Mouse (Mus musculus) forelimb bud, embryonic 11.5 days (tissue): ENCODE results near the gene Gm45717.
"Not testable (repeated sequence)": the region's sequence is repeated elsewhere in the genome, so short reads cannot be mapped to it uniquely, and the experiment has no call there.

ENCODE experiments used
- DNase-seq: peaks from one replicate; pipeline ENCODE4 v3.0.0-alpha.2; 2012; ENCODE audit warnings: low read depth, low spot score

The Gm45717 gene

GRCm38 (mm10) chr7:140968710-140969109, 13.0 kb upstream of the Gm45717 start:
- not testable (repeated sequence) for DNase-seq

GRCm38 (mm10) chr7:140967862-140968591, 12.3 kb upstream of the Gm45717 start:
- DNase-seq, result peak; percentile 69

GRCm38 (mm10) chr7:140966921-140967320, 11.2 kb upstream of the Gm45717 start, which contains the start of gene Ifitm1:
Gene Ifitm1 (plus strand): TSS chr7:140967221.
- no peak for DNase-seq

GRCm38 (mm10) chr7:140962733-140963132, 7.0 kb upstream of the Gm45717 start:
- no peak for DNase-seq

- DNase-seq, result no peak
These were observed 5.7 kb upstream of the Gm45717 start for GRCm38 (mm10) chr7:140961416-140961815.

GRCm38 (mm10) chr7:140960026-140960425, 4.3 kb upstream of the Gm45717 start:
- DNase-seq, result no peak

GRCm38 (mm10) chr7:140959181-140959901, 3.6 kb upstream of the Gm45717 start:
- peak; percentile 52 for DNase-seq

- no peak for DNase-seq
These were observed 776 bp upstream of the Gm45717 start for GRCm38 (mm10) chr7:140956556-140956869.

GRCm38 (mm10) chr7:140955342-140955741, 395 bp downstream of the Gm45717 start:
- DNase-seq, result no peak

GRCm38 (mm10) chr7:140954733-140955071, 1.0 kb downstream of the Gm45717 start:
- no peak for DNase-seq

- no peak for DNase-seq
These were observed 1.7 kb downstream of the Gm45717 start for GRCm38 (mm10) chr7:140953800-140954732.

GRCm38 (mm10) chr7:140953133-140953532, 2.6 kb downstream of the Gm45717 start:
- no peak for DNase-seq

- no peak for DNase-seq
These were observed 3.3 kb downstream of the Gm45717 start for GRCm38 (mm10) chr7:140952441-140952840.

GRCm38 (mm10) chr7:140951765-140952164, 4.0 kb downstream of the Gm45717 start:
- no peak for DNase-seq

- DNase-seq, result no peak
These were observed 4.7 kb downstream of the Gm45717 start for GRCm38 (mm10) chr7:140951051-140951450.

GRCm38 (mm10) chr7:140949824-140950530, 5.8 kb downstream of the Gm45717 start, which contains the start of gene Ifitm5:
Gene Ifitm5 (minus strand): TSS chr7:140950291.
- no peak for DNase-seq

- no peak for DNase-seq
These were observed 6.5 kb downstream of the Gm45717 start for GRCm38 (mm10) chr7:140949255-140949654.

GRCm38 (mm10) chr7:140948161-140948560, 7.6 kb downstream of the Gm45717 start:
- DNase-seq, result no peak

GRCm38 (mm10) chr7:140946980-140947379, 8.8 kb downstream of the Gm45717 start:
- no peak for DNase-seq

GRCm38 (mm10) chr7:140946311-140946710, 9.4 kb downstream of the Gm45717 start:
- DNase-seq, result no peak

GRCm38 (mm10) chr7:140945247-140945646, 10.5 kb downstream of the Gm45717 start:
- DNase-seq, result no peak
